Mouse (Mus musculus) hindbrain, embryonic 16.5 days (tissue): Measurements from ENCODE around the gene Calhm3. TPM values are rescaled to one million over a fixed set of nuclear protein-coding genes. Genes with fewer than 3 reads are reported as not detected.

Source experiments
- ATAC-seq: fragments of 200-750 bp; cut with Nextera tagmentation; 2 replicates; pipeline ENCODE4 v1.8.0; 2017; ENCODE audit warnings: moderate TSS enrichment, moderate library complexity
- H3K27ac ChIP-seq: fragments of 300-500 bp; sonication (generic); 2 replicates; pipeline ENCODE4 v1.5.1; 2014; ENCODE audit warnings: low read depth, mild to moderate bottlenecking, control low read depth, low read length, moderate library complexity
- H3K27me3 ChIP-seq: fragments of 300-500 bp; sonication (generic); replicated peaks from 2 replicates; pipeline ENCODE4 v1.6.1; 2014; ENCODE audit warnings: low read length; ENCODE audit not compliant: control insufficient read depth, insufficient read depth
- H3K36me3 ChIP-seq: fragments of 300-500 bp; sonication (generic); 2 replicates; pipeline ENCODE4 v1.6.1; 2014; ENCODE audit warnings: mild to moderate bottlenecking, low read length, moderate library complexity, mixed read lengths; ENCODE audit not compliant: control insufficient read depth, insufficient read depth
- H3K4me1 ChIP-seq: fragments of 300-500 bp; sonication (generic); 2 replicates; pipeline ENCODE4 v1.6.1; 2014; ENCODE audit warnings: low read depth, low read length; ENCODE audit not compliant: control insufficient read depth, insufficient read depth
- H3K4me2 ChIP-seq: fragments of 300-500 bp; sonication (generic); 2 replicates; pipeline ENCODE4 v1.6.1; 2014; ENCODE audit warnings: mild to moderate bottlenecking, low read length, control low read depth, moderate library complexity
- H3K4me3 ChIP-seq: fragments of 300-500 bp; sonication (generic); 2 replicates; pipeline ENCODE4 v1.5.1; 2014; ENCODE audit warnings: mild to moderate bottlenecking, low read length, control low read depth, moderate library complexity
- H3K9ac ChIP-seq: fragments of 300-500 bp; sonication (generic); 2 replicates; pipeline ENCODE4 v1.6.1; 2014; ENCODE audit warnings: low read depth, mild to moderate bottlenecking, control low read depth, low read length, moderate library complexity
- H3K9me3 ChIP-seq: fragments of 300-500 bp; sonication (generic); 2 replicates; pipeline ENCODE4 v1.6.1; 2014; ENCODE audit warnings: mild to moderate bottlenecking, low read length, moderate library complexity; ENCODE audit not compliant: control insufficient read depth
- WGBS: fragments of 180-500 bp; shearing (Covaris S2); extraction: QIAGEN DNeasy Blood & Tissue Kit; methylation state at CpG from one replicate; pipeline ENCODE4 v1.1.7; 2014; 5-methylcytosine and 5-hydroxymethylcytosine counted together
- polyA plus RNA-seq: library from polyadenylated mRNA; unstranded; fragments of >200 nt; fragmentation: Nextera tagmentation; extraction: Ambion mirVana; gene quantifications from 2 replicates; pipeline ENCODE4 v1.2.1, GENCODE M21; 2015

Calhm3 gene
- polyA plus RNA-seq: 0.15 TPM in 1 of 2 replicates, not detected in the other

DNA sequence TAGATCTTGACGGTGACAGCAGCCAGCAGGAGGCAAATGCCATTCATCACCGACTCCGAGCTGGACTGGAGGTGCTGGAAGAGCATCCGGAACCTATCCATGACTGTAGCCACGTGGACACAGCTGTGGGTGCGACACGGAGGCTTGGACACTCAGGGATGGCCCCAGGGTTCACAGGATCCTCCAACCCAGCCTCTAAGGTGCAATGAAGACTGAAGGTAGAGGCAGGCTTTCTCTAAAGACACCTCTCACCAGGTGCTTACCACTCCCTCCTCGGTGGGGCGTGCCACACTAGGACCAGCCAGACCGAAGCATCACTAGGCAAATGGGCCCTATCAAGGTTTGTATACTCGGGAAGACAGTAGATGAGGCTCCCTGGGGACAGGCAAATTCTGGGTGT is at the start of gene Calhm3:
Gene Calhm3 (minus strand): TSS at position 101 of the 400 bp plus-strand sequence.
- H3K4me2 ChIP-seq: no peak within 1 kb of the TSS
- no peak within 1 kb of the TSS for H3K4me3 ChIP-seq
- no peaks in the 10 kb centered on the region for H3K27me3 ChIP-seq
- H3K9ac ChIP-seq: no peak within 1 kb of the TSS
- ATAC-seq: no peak
- H3K36me3 ChIP-seq: no peaks in the 10 kb centered on the region
- H3K4me1 ChIP-seq: no peaks in the 10 kb centered on the region
- no peaks in the 10 kb centered on the region for H3K9me3 ChIP-seq
- no peak within 1 kb of the TSS for H3K27ac ChIP-seq
- 83% methylated on average over 11 of the region's 11 CpGs for WGBS

DNA sequence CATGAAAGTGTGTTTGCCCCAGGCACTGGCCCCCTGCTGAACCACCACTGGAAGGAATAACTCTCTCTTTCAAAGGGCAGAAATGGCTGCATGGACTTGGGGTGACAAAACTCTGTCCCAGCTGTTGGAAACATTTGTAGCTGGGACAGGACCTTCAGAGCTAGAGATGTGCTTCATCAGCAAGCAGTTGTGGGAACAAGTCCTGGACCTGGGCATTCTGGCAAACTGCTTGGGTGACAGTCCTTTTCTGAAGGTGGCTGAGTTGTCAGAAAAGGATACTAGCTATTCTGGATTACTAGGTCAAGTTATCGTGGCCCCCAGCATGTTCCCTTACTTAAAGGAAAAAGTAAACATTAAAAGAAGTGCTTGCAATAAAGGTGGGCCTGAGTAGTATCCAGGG is 48.6 kb upstream of the Calhm3 start:
- Histone ChIP-seq H3K4me3 (no peak overlapping the region), H3K9ac (no peak overlapping the region), H3K36me3 (no peaks in the 10 kb centered on the region), H3K4me2 (no peak overlapping the region), H3K9me3 (no peaks in the 10 kb centered on the region), H3K27ac (no peak overlapping the region), H3K27me3 (no peaks in the 10 kb centered on the region), H3K4me1 (no peaks in the 10 kb centered on the region)
- WGBS: 80% methylated on average over 1 of the region's 1 CpGs
- ATAC-seq: no peak

GRCm38 (mm10) chr19:47204653-47205052 is 47.1 kb upstream of the Calhm3 start:
- no peaks in the 10 kb centered on the region for H3K36me3 ChIP-seq
- H3K4me3 ChIP-seq: no peak overlapping the region
- H3K27me3 ChIP-seq: no peaks in the 10 kb centered on the region
- WGBS: 93% methylated on average over 6 of the region's 6 CpGs
- no peak overlapping the region for H3K9ac ChIP-seq
- ATAC-seq: no peak
- no peaks in the 10 kb centered on the region for H3K4me1 ChIP-seq
- no peak overlapping the region for H3K27ac ChIP-seq
- H3K4me2 ChIP-seq: no peak overlapping the region
- H3K9me3 ChIP-seq: no peaks in the 10 kb centered on the region

- Histone ChIP-seq H3K27ac (no peak overlapping the region), H3K4me2 (no peak overlapping the region), H3K27me3 (no peaks in the 10 kb centered on the region), H3K36me3 (no peaks in the 10 kb centered on the region), H3K4me1 (no peaks in the 10 kb centered on the region), H3K9ac (no peak overlapping the region), H3K9me3 (no peaks in the 10 kb centered on the region), H3K4me3 (no peak overlapping the region)
- 86% methylated on average over 6 of the region's 6 CpGs for WGBS
- no peak for ATAC-seq
Observed at GRCm38 (mm10) chr19:47203042-47203441, 45.5 kb upstream of the Calhm3 start.

DNA sequence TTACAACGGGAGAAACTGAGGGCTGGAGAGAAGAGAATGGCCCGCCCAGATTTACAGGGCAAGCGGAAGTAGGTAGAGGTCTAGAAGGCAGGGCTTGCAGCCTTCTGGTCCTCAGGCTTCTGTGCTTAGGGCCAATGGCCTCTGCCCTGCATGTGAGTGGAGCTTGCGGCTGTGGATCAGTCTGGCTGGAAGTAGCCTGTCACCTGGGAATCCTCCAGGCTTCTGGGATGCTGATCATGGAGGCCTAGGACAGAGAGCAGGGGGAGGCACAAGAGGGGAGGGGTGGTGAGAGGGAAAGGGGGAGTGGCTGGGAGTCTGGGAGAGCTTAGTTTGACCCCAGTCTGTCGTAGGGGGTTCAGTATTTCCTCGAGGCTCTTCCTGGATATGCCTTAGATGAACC is 44.9 kb upstream of the Calhm3 start:
- Histone ChIP-seq H3K36me3 (no peaks in the 10 kb centered on the region), H3K4me1 (no peaks in the 10 kb centered on the region), H3K4me2 (no peak overlapping the region), H3K27ac (no peak overlapping the region), H3K4me3 (no peak overlapping the region), H3K9ac (no peak overlapping the region), H3K27me3 (no peaks in the 10 kb centered on the region), H3K9me3 (no peaks in the 10 kb centered on the region)
- 75% methylated on average over 6 of the region's 6 CpGs for WGBS
- ATAC-seq: no peak

- no peak overlapping the region for H3K27ac ChIP-seq
- H3K36me3 ChIP-seq: no peaks in the 10 kb centered on the region
- no peaks in the 10 kb centered on the region for H3K4me1 ChIP-seq
- H3K9me3 ChIP-seq: no peaks in the 10 kb centered on the region
- no peak overlapping the region for H3K9ac ChIP-seq
- H3K4me2 ChIP-seq: no peak overlapping the region
- WGBS: 64% methylated on average over 12 of the region's 12 CpGs
- H3K4me3 ChIP-seq: no peak overlapping the region
- H3K27me3 ChIP-seq: no peaks in the 10 kb centered on the region
- ATAC-seq: no peak
Observed at GRCm38 (mm10) chr19:47201972-47202371, 44.4 kb upstream of the Calhm3 start.

DNA sequence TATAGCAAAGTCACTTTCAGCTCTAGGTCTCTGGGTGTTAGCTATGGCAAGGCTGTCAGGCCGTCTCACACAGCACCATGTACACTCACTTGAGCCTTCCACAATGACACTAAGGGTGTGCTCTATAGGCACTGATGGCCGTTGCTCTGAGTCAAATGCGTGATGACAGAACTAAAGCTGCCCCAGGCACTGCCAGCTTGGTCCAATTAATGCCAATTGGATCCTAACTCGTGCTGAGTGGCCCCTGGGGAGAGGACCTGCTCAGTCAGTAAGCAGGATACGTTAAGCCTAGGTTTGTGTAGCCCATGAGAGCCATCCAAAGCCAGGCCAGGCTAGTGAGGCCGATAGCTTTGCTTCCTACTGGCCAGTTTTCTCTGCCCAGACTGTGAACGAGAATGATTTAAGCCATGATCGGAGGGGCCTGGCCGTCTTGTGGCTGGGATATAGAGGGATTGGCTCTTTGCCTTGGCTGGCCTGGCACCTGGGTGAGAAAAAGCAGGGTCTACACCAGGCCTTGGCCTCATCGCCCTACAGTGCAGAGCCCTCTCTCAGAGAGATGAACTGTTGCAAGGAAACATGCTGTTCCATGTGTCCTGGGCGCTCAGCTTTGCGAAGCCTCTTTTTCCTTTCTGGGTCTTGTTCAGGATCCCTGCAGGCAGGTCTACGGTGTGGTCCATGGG is 41.2 kb upstream of the Calhm3 start:
- 74% methylated on average over 13 of the region's 13 CpGs for WGBS
- no peaks in the 10 kb centered on the region for H3K9me3 ChIP-seq
- H3K9ac ChIP-seq: no peak overlapping the region
- ATAC-seq: no peak
- H3K27me3 ChIP-seq: no peaks in the 10 kb centered on the region
- no peak overlapping the region for H3K4me2 ChIP-seq
- no peak overlapping the region for H3K4me3 ChIP-seq
- H3K4me1 ChIP-seq: no peaks in the 10 kb centered on the region
- H3K36me3 ChIP-seq: no peaks in the 10 kb centered on the region
- H3K27ac ChIP-seq: no peak overlapping the region

GRCm38 (mm10) chr19:47192158-47192557 is 34.6 kb upstream of the Calhm3 start:
- 98% methylated on average over 5 of the region's 5 CpGs for WGBS

GRCm38 (mm10) chr19:47188515-47189128 is 31.1 kb upstream of the Calhm3 start:
- 56% methylated on average over 11 of the region's 11 CpGs for WGBS
- H3K4me3 ChIP-seq: no peak overlapping the region
- H3K27me3 ChIP-seq: no peaks in the 10 kb centered on the region
- H3K4me1 ChIP-seq: peaks cover 4% of the 10 kb centered on the region
- no peaks in the 10 kb centered on the region for H3K9me3 ChIP-seq
- ATAC-seq: peak; percentile 93
- peak overlapping the region; percentile 55 for H3K27ac ChIP-seq
- H3K4me2 ChIP-seq: no peak overlapping the region
- H3K9ac ChIP-seq: no peak overlapping the region
- no peaks in the 10 kb centered on the region for H3K36me3 ChIP-seq

More at GRCm38 (mm10) chr19:47192158-47192557, 34.6 kb upstream of the Calhm3 start:
- no peak overlapping the region for H3K4me2 ChIP-seq
- H3K27ac ChIP-seq: no peak overlapping the region
- no peak overlapping the region for H3K9ac ChIP-seq
- no peak overlapping the region for H3K4me3 ChIP-seq
- peaks cover 4% of the 10 kb centered on the region for H3K4me1 ChIP-seq
- no peak for ATAC-seq
- no peaks in the 10 kb centered on the region for H3K9me3 ChIP-seq
- no peaks in the 10 kb centered on the region for H3K36me3 ChIP-seq
- H3K27me3 ChIP-seq: no peaks in the 10 kb centered on the region
